Mouse (Mus musculus) intestine, embryonic 16.5 days (tissue): ENCODE data around the gene Defb45. TPM values are rescaled to one million over a fixed set of nuclear protein-coding genes. Genes with fewer than 3 reads are reported as not detected.

Experiments used
- ATAC-seq: fragments of 200-750 bp; cut with Nextera tagmentation; 2 replicates; pipeline ENCODE4 v1.8.0; 2017; ENCODE audit warnings: moderate TSS enrichment, moderate library complexity
- H3K27ac ChIP-seq: fragments of 300-500 bp; sonication (generic); 2 replicates; pipeline ENCODE4 v1.5.1; 2014; ENCODE audit warnings: mild to moderate bottlenecking, low read length
- H3K27me3 ChIP-seq: fragments of 300-500 bp; sonication (generic); replicated peaks from 2 replicates; pipeline ENCODE4 v1.6.1; 2014; ENCODE audit warnings: low read length, control low read depth, mixed read lengths; ENCODE audit not compliant: control insufficient read depth, insufficient read depth
- H3K36me3 ChIP-seq: fragments of 300-500 bp; sonication (generic); 2 replicates; pipeline ENCODE4 v1.6.1; 2014; ENCODE audit warnings: low read length, control low read depth; ENCODE audit not compliant: control insufficient read depth, insufficient read depth
- H3K4me1 ChIP-seq: fragments of 300-500 bp; sonication (generic); 2 replicates; pipeline ENCODE4 v1.6.1; 2014; ENCODE audit warnings: low read length, control low read depth, mixed read lengths; ENCODE audit not compliant: control insufficient read depth, insufficient read depth
- H3K4me2 ChIP-seq: fragments of 300-500 bp; sonication (generic); 2 replicates; pipeline ENCODE4 v1.6.1; 2014; ENCODE audit warnings: low read depth, low read length, control low read depth
- H3K4me3 ChIP-seq: fragments of 300-500 bp; sonication (generic); 2 replicates; pipeline ENCODE4 v1.5.1; 2014; ENCODE audit warnings: mild to moderate bottlenecking, low read length
- H3K9ac ChIP-seq: fragments of 300-500 bp; sonication (generic); 2 replicates; pipeline ENCODE4 v1.6.1; 2014; ENCODE audit warnings: low read depth, low read length
- H3K9me3 ChIP-seq: fragments of 300-500 bp; sonication (generic); 2 replicates; pipeline ENCODE4 v1.6.1; 2016; ENCODE audit warnings: low read length, control low read depth; ENCODE audit not compliant: control insufficient read depth
- WGBS: fragments of 180-500 bp; shearing (Covaris S2); extraction: QIAGEN DNeasy Blood & Tissue Kit; methylation state at CpG from one replicate; pipeline ENCODE4 v1.1.7; 2014; 5-methylcytosine and 5-hydroxymethylcytosine counted together
- polyA plus RNA-seq: library from polyadenylated mRNA; unstranded; fragments of >200 nt; fragmentation: Nextera tagmentation; extraction: Ambion mirVana; gene quantifications from 2 replicates; pipeline ENCODE4 v1.2.1, GENCODE M21; 2015

Gene Defb45
- polyA plus RNA-seq, 1 experiment from 2014 or later = not detected

- 76% methylated on average over 6 of the region's 6 CpGs for WGBS
- H3K4me3 ChIP-seq = no peak overlapping the region
- H3K9me3 ChIP-seq = no peaks in the 10 kb centered on the region
- H3K4me1 ChIP-seq = no peaks in the 10 kb centered on the region
- no peak overlapping the region for H3K4me2 ChIP-seq
- H3K36me3 ChIP-seq = no peaks in the 10 kb centered on the region
- H3K9ac ChIP-seq = no peak overlapping the region
- no peak overlapping the region for H3K27ac ChIP-seq
- no peaks in the 10 kb centered on the region for H3K27me3 ChIP-seq
- ATAC-seq = no peak
Observed at GRCm38 (mm10) chr2:152616470-152616869, 17.3 kb upstream of the Defb45 start.

- ATAC-seq = peak; percentile 76; the same call in 1 of the 2 replicates
- 10% methylated on average over 7 of the region's 7 CpGs for WGBS
Observed at GRCm38 (mm10) chr2:152615563-152615962, 16.4 kb upstream of the Defb45 start.

GRCm38 (mm10) chr2:152612193-152612592 is 13.0 kb upstream of the Defb45 start:
- H3K9ac ChIP-seq = no peak overlapping the region
- no peaks in the 10 kb centered on the region for H3K36me3 ChIP-seq
- no peaks in the 10 kb centered on the region for H3K9me3 ChIP-seq
- H3K4me1 ChIP-seq = no peaks in the 10 kb centered on the region
- no peaks in the 10 kb centered on the region for H3K27me3 ChIP-seq
- no peak overlapping the region for H3K4me3 ChIP-seq
- no peak for ATAC-seq
- no peak overlapping the region for H3K4me2 ChIP-seq
- H3K27ac ChIP-seq = no peak overlapping the region
- WGBS = 36% methylated on average over 8 of the region's 8 CpGs

More at GRCm38 (mm10) chr2:152615563-152615962, 16.4 kb upstream of the Defb45 start:
- Histone ChIP-seq H3K9me3 (no peaks in the 10 kb centered on the region), H3K4me1 (no peaks in the 10 kb centered on the region), H3K9ac (no peak overlapping the region), H3K4me3 (no peak overlapping the region), H3K27ac (no peak overlapping the region), H3K27me3 (no peaks in the 10 kb centered on the region), H3K36me3 (no peaks in the 10 kb centered on the region), H3K4me2 (no peak overlapping the region)

GRCm38 (mm10) chr2:152608719-152609118 is 9.5 kb upstream of the Defb45 start:
- H3K4me1 ChIP-seq = no peaks in the 10 kb centered on the region
- H3K36me3 ChIP-seq = no peaks in the 10 kb centered on the region
- H3K9ac ChIP-seq = no peak overlapping the region
- H3K27ac ChIP-seq = no peak overlapping the region
- H3K4me3 ChIP-seq = no peak overlapping the region
- 92% methylated on average over 1 of the region's 1 CpGs for WGBS
- no peaks in the 10 kb centered on the region for H3K9me3 ChIP-seq
- H3K27me3 ChIP-seq = no peaks in the 10 kb centered on the region
- no peak for ATAC-seq
- H3K4me2 ChIP-seq = no peak overlapping the region

- ATAC-seq = no peak
- H3K27me3 ChIP-seq = no peaks in the 10 kb centered on the region
- H3K4me1 ChIP-seq = no peaks in the 10 kb centered on the region
- H3K9ac ChIP-seq = no peak overlapping the region
- 41% methylated on average over 6 of the region's 6 CpGs for WGBS
- H3K27ac ChIP-seq = no peak overlapping the region
- no peak overlapping the region for H3K4me2 ChIP-seq
- no peaks in the 10 kb centered on the region for H3K36me3 ChIP-seq
- H3K9me3 ChIP-seq = no peaks in the 10 kb centered on the region
- no peak overlapping the region for H3K4me3 ChIP-seq
Observed at GRCm38 (mm10) chr2:152607746-152608145, 8.5 kb upstream of the Defb45 start.

GRCm38 (mm10) chr2:152604057-152604456 is 4.9 kb upstream of the Defb45 start, which contains the start of gene Defb36:
Gene Defb36, plus strand, starts transcription at chr2:152604327.
- no peaks in the 10 kb centered on the region for H3K36me3 ChIP-seq
- H3K9me3 ChIP-seq = no peaks in the 10 kb centered on the region
- WGBS = 75% methylated on average over 15 of the region's 15 CpGs
- no peak within 1 kb of the TSS for H3K4me3 ChIP-seq
- no peak within 1 kb of the TSS for H3K27ac ChIP-seq
- no peak for ATAC-seq
- no peaks in the 10 kb centered on the region for H3K27me3 ChIP-seq
- H3K4me1 ChIP-seq = no peaks in the 10 kb centered on the region
- H3K4me2 ChIP-seq = no peak within 1 kb of the TSS
- H3K9ac ChIP-seq = no peak within 1 kb of the TSS

- Histone ChIP-seq H3K36me3 (no peaks in the 10 kb centered on the region), H3K9ac (no peak overlapping the region), H3K27ac (no peak overlapping the region), H3K9me3 (no peaks in the 10 kb centered on the region), H3K4me2 (no peak overlapping the region), H3K27me3 (no peaks in the 10 kb centered on the region), H3K4me1 (no peaks in the 10 kb centered on the region), H3K4me3 (no peak overlapping the region)
- 74% methylated on average over 4 of the region's 4 CpGs for WGBS
- ATAC-seq = no peak
Observed at GRCm38 (mm10) chr2:152601275-152601960, 2.2 kb upstream of the Defb45 start.

GRCm38 (mm10) chr2:152600076-152600475 is 877 bp upstream of the Defb45 start:
- 60% methylated on average over 6 of the region's 6 CpGs for WGBS
- no peak overlapping the region for H3K4me2 ChIP-seq
- no peak overlapping the region for H3K9ac ChIP-seq
- H3K36me3 ChIP-seq = no peaks in the 10 kb centered on the region
- H3K9me3 ChIP-seq = no peaks in the 10 kb centered on the region
- no peak overlapping the region for H3K4me3 ChIP-seq
- no peaks in the 10 kb centered on the region for H3K4me1 ChIP-seq
- ATAC-seq = no peak
- H3K27ac ChIP-seq = no peak overlapping the region
- H3K27me3 ChIP-seq = no peaks in the 10 kb centered on the region

GRCm38 (mm10) chr2:152589021-152589420 is 10.2 kb downstream of the Defb45 start:
- Histone ChIP-seq H3K9ac (no peak overlapping the region), H3K4me2 (no peak overlapping the region), H3K27ac (no peak overlapping the region), H3K36me3 (no peaks in the 10 kb centered on the region), H3K4me1 (no peaks in the 10 kb centered on the region), H3K27me3 (no peaks in the 10 kb centered on the region), H3K9me3 (no peaks in the 10 kb centered on the region), H3K4me3 (no peak overlapping the region)
- ATAC-seq = peak; percentile 72
- 29% methylated on average over 6 of the region's 6 CpGs for WGBS

GRCm38 (mm10) chr2:152588450-152588849 is 10.7 kb downstream of the Defb45 start:
- Histone ChIP-seq H3K4me3 (no peak overlapping the region), H3K9ac (no peak overlapping the region), H3K4me1 (no peaks in the 10 kb centered on the region), H3K27ac (no peak overlapping the region), H3K4me2 (no peak overlapping the region), H3K9me3 (no peaks in the 10 kb centered on the region), H3K27me3 (no peaks in the 10 kb centered on the region), H3K36me3 (no peaks in the 10 kb centered on the region)
- ATAC-seq = peak; percentile 56
- 31% methylated on average over 2 of the region's 2 CpGs for WGBS
